Mouse (Mus musculus): ENCODE results near the gene Bcar1.

DNA sequence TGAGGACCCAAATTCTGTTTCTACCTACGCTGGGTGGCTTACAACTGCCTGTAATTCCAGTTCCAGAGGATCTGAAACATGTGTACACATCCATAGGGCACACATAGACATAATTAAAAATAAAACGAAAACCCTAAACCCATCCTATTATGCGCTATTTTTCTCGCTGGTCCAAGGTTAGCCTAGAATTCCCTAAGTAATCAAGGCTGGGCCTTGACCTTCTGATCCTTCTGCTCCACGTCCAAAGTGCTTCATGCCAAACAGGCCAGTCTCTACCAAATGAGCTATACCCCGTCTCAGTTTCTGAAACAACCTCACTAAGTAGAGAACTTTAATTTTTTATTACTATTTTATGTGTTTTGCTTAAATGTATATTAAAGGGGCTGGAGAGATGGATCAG, 32.2 kb upstream of the Bcar1 start:
- TF ChIP-seq CTCF (IDR thresholded peaks at IDR 0.05; ENCODE audit: control insufficient read depth, insufficient read depth, low read length) (no peak), POLR2A (IDR thresholded peaks at IDR 0.05; ENCODE audit: borderline replicate concordance, control insufficient read depth, low read depth, low read length) (no peak)
